Mouse (Mus musculus) cerebellum, adult 11 months (tissue): ENCODE data around the gene Zc3h14.

Source experiments
- DNase-seq: peaks from one replicate; pipeline ENCODE4 v3.0.0; 2022

Gene Zc3h14

DNA sequence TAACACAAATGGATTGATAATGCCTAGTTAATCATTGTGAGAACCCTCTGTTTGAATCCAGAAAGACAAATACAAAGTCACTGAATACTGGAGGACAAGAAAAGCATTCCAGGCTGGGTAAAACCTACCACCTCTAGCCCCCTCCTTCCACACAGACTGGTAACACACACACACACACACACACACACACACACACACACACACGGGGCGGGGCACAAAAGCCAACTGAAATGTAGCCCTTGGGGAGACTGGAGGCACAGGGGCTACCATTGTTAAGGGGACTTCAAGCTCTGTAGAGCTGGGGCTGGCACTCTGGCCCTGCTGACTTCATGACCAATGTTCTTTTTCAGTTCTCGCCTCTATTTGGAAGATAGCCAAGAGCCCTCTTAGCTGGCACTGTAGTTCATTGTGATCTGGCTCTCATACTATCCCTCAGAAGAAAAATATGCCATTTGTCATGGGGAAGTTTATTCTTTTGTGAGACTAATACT, 5.7 kb upstream of the Zc3h14 start:
- no peak for DNase-seq

DNA sequence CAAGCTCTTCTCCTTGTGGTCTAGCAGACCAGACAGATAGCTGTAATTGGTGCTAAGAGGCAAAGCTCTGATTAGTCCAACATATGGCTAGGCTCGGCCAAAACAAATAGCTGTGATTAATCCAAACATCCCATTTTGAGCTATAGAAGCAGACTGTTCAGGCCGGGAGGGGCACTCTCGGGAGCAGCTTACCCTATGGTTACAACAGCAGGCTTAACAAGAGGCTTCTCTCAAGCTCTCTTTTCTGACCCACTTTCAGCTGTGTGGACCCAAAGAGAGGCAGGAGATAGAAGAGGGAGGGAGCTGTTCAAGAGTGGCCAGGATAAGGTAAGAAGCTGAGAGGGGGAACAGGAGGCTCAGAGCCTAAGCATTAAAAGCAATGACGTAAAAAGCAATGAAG, 1.1 kb upstream of the Zc3h14 start:
- DNase-seq = no peak

DNA sequence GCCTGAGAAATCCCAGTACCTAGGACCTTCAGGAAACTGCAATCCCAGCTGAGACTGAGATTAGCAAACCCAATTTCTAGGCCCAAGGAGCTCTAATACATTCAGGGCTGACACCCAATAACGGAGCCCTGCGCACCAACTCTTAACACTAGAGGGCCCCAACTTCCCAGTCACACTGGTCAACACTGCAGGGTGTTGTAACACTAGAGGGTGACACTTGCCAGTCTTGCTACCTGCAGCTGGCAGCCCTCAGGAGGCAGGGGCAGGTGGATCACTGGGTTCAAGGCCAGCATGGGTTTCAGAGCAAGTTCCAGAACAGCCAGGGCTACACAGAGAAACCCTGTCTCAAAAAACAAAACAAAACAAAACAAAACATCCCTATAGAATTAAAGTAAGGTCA, 633 bp upstream of the Zc3h14 start:
- no peak for DNase-seq

DNA sequence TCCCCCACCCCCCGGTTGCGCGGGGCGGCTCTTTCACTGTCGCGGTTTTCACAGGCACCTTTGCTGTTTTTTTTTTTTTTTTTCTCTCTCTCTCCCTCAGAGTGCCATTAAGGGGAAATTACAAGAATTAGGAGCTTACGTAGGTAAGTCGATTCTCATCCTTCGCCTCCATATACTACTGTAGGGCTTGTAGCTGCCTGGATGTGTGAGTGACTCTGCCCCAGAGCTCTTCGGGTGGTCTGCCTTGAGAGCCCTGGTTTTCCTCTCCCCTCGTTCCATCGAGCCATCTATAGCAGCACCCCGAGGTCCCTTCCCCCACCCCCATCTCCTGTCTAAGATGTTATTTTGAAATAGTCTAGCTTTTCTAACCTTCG, 603 bp downstream of the Zc3h14 start:
- DNase-seq = no peak

DNA sequence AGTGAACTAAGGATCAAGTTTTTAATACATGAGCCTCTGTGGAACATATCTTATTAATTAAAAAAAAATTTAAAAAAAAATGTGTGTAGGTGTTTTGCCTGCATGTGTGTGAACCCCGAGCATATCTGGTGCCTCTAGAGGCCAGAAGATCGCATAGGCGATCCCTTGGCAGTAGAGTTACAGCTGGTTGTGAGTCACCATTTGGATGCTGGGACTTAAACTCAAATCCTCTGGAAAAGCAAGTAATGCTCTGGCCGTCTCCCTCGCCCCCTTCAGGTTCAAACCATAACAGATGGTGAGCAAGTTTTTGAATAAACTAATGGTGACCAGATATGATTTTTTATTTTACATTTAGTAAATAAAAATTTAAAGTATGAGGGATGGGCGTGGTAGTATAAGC, 10.9 kb downstream of the Zc3h14 start:
- DNase-seq = no peak

DNA sequence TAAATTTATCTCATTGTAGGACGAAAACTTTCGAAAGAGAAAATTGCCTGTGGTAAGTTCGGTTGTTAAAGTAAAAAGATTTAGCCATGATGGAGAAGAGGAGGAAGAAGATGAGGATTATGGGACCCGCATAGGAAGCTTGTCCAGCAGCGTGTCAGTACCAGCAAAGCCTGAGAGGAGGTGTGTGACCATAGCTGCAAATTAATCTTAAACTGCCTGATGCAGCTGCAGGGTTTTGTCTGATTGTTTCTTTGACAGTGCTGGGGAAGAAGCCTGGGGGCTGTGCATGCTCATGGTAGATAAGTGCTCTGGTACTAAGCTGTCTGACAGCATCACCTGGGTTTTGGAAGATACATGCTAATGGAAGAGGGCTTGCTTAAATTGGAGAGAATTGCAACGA, 12.9 kb downstream of the Zc3h14 start:
- no peak for DNase-seq

DNA sequence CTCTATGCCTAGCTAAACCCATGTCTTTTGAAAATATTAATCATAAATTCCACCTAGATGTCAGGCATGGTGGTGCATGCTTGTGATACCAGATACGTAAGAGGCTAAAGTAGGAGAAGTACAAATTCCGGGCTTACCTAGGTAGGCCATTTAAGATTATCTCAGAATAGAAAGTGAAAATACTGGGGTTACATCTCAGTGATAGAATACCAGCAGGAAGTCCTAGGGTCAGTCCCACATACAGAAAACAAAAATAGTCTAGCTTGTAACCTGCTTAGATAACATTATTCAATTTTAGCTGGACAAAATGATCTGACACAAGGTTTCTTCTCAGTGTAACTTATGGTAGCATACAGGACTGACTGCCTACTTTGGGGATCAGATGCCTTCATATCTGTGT, 19.5 kb downstream of the Zc3h14 start:
- DNase-seq = no peak

DNA sequence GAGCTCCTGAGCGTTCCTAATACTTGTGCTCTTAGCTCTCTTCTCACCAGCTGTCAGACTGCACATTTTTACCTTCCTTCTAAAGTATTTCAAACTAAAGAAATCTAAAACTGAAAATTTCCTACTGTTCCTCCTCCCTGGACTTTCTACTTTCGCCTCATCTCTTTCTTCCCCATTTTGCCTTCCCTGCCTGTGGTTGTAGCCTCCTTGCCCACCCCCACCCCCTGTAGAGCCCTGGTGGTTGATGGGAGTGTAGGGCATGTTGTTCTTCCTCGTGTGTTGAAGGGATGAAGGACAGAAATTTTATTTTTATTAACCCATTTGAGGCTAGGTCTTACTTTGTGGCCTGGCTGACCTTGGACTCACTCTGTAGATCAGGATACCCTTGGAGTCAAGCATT, 30.7 kb downstream of the Zc3h14 start:
- DNase-seq = no peak

DNA sequence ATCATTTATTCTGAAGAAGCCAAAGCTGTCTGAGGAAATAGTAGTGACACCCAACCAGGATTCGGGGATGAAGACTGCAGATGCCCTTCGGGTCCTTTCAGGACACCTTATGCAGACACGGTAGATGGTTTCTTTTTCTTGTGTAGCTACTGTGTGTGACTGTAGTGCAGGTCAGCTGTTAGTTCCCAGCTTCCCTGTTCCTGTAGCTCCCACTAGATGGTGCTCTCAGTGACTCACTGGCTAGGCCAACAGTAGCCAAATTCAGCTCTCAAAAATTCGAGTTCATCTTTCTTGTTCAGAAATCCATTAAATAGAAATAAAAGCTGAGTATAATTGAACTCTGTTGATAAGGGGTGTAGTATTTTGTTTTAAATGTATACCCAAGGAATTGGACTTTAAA, 32.4 kb downstream of the Zc3h14 start:
- DNase-seq = no peak

DNA sequence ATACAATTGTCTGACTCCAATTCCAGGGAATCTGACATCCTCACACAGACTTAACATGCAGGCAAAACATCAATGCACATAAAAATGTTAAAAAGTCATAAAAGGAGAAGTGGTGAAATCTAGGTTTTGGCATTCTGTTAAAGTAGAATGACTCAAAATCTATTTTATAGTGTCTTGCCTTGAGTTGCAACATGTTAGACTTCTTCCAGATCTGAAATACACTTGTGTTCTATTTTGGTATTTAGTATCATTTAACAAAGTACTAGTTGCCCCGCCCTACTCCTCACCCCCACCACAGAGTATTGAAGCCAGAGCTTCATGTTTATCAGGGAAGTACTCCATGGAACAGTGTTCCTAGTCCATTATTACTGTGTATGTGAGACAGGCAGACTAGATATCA, 37.5 kb downstream of the Zc3h14 start:
- no peak for DNase-seq

DNA sequence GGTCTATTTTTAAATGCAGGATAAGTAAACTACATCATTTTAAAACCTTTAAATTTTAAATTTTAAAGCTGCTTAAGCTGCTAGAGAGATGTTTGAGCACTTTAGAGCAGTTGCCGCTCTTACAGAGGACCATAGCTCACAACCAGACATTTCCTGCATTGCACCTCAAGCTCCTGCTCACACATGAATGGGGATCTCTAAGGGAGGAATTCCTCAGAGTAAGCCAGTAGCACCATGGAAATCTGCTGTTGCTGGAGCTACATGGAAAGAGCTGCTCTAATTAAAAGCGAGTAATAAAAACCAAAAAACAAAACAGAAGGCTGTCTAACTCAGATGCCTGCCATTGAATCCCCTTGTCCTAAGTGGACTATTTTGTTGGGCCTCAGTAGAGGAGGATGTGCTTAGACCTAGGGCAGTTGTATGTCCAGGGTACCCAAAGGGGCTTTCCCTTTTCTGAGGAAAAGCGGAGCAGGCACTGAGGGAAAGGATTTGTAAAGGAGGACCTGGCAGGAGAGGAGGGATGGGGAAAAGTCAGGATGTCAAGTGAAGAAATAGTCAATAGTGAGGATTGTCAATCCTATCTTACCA, 49.1 kb downstream of the Zc3h14 start:
- no peak for DNase-seq

DNA sequence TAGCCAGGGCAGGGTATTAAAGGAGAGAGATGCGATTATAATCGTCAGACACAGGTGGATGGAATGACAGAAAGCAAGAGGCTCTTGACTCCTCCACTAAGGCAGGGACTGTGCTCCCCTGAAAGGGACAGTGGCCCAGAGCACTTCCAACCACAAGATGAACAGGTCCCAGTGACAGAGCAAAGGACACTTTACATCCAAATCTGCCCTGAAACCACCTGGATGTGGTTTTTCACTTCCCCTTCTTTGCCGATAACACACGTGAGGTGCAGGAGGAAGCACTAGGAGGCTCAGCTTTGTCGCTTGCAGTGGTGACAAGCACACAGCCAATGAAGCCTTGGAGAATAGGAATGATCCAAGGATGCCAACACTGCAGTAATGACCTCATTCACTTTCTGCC, 53.6 kb downstream of the Zc3h14 start:
- no peak for DNase-seq

DNA sequence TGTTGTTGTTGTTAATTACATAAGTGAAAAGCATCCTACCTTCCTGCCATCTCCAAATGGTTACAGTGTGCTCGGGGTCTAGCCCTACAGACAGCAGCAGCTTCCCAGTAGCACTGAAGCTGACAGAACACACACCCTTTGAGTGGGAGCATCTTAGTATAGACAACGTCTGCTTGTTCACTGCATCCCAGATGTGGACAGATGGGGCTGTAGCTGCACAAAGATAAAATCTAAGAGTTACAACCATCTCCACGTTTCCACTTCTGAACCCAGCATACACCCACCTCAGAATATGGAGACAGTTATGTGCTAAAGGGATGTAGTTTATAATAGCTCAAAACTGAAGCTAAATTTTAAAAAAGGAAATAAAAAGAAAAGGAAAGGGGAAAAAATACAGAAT, 55.5 kb downstream of the Zc3h14 start:
- DNase-seq = no peak

DNA sequence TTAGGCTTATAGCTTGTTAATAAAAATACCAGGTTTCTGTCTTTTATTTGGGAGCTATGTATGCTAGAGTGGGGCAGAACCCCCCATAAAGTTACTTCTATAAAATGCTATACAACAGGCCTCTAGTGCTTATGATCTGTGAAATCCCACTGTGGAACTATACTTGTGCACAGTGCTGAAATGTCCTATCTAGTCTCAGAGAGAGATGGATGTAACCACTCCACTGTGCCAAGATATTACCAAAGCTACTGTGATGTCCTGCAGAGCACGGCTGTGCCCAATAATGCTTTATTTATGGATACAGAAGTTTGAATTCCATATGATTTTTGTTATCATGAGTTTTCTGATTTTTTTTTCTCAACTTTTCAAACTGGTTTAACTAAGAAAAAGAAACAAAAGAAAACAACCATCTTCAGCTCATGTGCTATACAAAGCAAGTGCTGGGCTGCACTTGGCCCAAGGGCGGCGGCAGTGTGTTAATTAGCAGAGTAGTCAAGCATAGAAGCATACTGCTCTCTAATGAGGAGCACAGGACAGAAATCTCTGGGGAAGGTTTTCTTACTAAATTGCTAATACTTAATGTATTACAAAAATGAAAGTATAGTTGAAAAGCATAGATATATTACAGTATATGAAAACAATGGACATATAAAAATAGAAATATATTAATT, 57.4 kb downstream of the Zc3h14 start:
- no peak for DNase-seq

DNA sequence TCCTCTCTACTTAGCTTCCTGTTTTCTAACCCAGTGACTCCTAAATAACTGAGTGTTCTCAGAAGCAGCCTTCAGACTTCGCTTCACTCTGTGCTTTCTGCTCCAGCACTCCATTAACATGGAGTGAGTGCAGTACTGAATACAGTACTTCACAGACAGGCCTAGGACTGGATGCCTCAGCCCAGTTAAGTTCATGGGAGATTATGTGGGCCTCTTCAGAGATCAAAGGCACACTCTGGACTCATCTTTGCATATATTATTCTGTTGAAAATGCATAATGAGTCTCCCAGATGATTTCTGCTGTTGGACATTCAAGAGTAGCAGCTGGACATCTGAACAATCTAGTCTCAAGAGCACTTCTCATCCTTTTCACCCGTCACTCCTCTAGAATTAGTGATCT, 74.0 kb downstream of the Zc3h14 start:
- DNase-seq = no peak

DNA sequence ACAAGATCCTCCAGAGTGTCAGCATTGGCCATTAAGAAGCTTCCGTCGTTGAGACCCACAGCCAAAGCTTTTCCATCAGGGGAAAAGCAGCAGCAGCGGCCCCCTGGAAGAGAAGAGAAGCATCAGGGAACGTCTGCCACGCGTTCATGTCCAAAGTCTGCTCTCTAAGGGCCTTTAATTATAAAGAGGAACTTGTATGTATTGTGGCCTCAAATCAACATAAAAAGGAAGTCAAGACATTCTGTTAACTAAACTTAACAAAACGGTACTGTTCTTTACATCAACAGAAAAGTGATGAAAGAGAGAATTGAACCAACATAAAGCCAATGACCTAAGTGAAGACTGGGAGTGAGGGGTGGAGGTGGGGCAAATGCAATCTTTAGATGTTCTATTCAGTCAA, 84.4 kb downstream of the Zc3h14 start:
- DNase-seq = no peak

DNA sequence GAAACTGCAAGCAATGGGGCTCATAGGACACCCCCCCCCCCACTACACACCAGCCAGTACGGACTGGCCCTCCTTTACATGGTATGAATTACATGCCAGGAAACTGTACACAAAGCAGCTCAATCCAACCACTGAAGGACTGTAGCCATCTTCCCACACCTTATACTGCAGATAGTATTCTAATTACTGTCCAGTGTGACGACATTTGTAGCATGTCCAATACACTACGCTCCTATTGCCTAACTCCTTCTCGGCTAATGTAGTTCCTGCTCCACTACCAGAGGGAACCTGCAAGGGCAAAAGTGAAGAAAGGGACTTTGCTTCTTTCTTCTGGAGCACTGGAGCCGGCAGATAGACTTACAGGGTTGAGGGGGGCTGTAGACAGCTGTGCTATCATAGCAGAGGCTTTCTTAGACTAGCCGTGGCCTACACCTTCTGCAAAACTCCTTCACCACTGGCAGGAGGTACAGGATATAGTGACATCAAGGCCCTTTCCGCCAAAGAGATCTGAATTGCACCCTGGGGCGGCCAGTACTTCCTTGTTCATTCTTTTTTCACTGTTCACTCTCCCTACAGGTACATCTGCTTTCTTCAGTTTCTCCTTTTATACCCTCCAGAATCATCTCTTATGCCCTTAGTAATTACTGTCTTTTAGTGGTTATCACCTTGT, 86.3 kb downstream of the Zc3h14 start:
- DNase-seq = no peak

DNA sequence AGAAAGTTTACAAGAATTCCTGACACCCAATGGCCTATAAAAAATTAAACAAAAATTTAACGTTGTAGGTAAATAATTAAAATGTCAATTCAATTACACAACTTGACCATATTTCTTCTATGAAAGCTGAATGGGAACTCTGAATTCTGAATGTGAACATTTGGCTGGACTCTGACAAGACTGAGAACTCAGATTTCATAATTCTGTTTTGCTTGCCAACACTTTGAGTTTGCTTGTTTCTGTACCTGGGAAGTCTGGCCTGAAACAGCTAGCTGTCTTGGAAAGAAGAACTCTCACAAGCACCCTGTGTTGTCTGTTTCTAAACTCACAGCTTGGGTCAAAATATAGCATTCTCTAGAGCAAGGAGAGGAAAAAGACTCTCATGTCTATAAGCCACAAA, 87.1 kb downstream of the Zc3h14 start:
- no peak for DNase-seq

DNA sequence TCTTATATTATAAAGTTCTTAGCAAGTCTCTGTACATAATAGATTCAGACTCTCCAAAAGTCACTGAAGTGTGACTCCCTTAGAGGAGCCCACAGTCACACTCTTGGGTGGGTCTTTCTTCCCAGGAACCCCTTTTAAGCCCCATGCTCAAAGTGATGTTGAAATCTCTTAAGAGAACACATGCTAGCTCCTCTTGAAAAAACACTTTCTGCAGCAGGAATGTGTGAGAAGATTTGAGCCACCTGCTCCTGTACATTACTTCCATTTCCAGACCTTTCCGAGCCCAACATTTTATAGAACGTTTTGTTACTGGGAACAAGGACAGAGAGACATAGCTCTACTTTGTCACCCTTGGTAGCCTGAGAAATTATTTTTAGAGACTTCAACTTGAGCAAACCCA, 88.1 kb downstream of the Zc3h14 start:
- no peak for DNase-seq

DNA sequence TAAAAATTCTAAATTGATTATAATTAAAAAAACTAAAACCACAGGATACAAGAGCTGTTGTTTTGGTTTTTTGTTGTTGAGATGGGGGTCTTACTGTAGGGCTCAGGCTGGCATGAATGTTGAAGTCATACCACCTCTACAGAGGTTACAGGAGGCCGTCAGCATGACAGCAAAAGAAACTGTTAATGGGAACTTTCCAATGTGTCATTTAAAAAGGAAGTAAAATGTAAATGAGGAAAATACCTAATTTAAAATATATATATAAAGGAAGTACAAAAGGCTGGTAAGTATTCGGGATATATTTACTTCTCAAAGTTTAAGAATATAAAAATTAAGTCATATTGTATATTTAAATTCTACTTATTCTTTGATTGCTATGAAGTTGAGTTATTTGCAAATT, 88.7 kb downstream of the Zc3h14 start:
- no peak for DNase-seq
